Mouse (Mus musculus): ENCODE data around the gene Bckdha. TPM values are rescaled to one million over a fixed set of nuclear protein-coding genes. Genes with fewer than 3 reads are reported as not detected.

Bckdha gene
- total RNA-seq, 2 experiments from 2014 or later: 103 to 112 TPM

DNA sequence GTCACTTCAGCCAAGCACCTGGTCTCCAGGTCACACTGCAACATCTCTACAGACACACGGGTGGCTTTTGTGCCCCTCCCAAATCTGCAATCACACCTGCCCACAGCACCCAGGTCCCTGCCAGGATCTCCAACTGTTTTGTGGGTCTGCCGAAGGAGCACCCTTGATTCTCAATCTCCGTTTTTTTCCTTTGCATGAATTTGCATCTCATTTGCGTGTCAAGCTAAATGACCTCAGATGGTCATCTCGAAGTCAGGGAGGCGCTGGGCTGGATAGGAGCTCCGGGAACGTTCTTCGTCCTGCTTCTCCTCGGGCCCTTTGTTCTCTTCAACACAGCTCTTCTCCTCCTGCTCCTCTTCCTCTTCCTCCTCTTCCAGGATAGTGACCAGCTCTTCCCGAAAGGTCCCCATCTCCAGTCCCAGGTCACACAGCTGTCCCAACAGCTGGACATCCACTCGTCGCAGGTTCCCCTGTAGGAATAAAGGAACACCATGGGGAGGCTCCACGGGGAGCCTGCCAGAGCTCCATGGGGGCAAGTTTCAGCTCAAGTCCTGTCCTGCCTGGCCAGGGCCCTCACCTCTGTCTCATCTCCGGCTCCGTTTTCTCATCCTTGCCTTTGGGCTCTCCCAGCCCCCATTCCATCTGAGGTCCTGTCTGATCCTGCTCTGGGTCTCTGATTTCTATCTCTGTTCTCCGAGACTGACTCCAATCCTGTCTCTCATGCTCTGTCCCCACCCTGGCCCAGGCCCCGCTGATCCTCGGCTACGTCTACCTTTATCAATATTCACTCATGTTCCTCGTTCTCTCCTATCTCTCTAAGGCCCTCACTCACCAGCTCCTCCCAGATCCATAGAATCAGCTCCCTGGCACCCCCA is 43.7 kb downstream of the Bckdha start:
- DNase-seq (ENCODE audit: low spot score in 2 of 2): no peak

GRCm38 (mm10) chr7:25614086-25614485 is 44.7 kb downstream of the Bckdha start:
- no peak for DNase-seq (ENCODE audit: low spot score in 2 of 2)

DNA sequence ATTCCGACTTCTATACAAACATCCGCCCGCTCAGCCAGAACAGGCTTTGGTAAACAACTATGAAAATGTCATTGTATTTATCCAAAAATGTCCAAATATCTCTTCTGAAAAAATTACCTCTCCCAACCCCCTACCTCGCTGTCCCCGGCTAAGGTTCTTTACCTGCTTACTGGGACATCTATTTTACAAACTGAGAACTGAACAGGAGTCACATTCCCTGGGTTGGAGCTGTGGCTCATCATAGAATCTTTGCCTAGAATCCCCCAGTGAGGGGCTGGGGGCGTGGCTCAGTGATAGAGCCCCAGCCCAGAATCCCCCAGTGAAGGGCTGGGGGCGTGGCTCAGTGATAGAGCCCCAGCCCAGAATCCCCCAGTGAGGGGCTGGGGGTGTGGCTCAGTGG is 47.3 kb downstream of the Bckdha start:
- no peak for DNase-seq (ENCODE audit: low spot score in 2 of 2)

GRCm38 (mm10) chr7:25610056-25610455 is 48.7 kb downstream of the Bckdha start:
- no peak for DNase-seq (ENCODE audit: low spot score in 2 of 2)

DNA sequence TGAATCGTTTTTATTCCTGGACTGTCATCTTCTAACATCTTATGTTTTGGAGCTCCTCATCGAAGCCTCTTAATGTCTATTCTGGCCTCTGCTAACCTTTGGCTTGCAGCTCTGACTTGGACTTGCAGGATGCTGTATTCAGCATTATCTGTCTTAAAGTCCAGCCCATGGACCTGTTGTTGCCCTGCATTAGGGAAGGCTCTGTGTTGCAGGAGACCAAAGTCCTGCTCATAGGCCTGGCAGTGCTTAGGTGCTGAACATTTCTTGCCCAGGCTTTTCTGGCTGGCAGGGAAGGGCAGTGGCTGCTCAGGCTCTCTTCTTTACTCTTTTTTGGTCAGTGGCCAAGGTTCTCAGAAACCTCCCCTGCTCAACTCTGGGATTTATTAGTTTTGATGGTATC is 51.6 kb downstream of the Bckdha start:
- DNase-seq (ENCODE audit: low spot score in 2 of 2): no peak

GRCm38 (mm10) chr7:25606625-25607063 is 52.1 kb downstream of the Bckdha start:
- DNase-seq (ENCODE audit: low spot score in 2 of 2): no peak

DNA sequence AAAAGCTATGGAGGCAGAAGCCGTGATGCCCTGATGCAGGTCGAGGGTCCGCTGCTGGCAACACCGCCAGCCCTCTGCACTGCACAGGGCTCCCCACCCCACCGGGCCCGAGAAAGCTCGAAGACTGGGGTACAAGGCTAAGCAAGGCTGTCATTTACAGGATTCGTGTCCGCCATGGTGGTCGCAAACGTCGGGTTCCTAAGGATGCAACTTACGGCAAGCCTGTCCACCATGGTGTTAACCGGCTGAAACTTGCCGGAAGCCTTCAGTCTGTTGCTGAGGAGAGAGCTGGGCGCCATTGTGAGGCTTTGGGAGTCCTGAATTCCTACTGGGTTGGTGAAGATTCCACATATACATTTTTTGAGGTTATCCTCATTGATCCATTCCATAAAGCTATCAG is 57.4 kb downstream of the Bckdha start:
- DNase-seq (ENCODE audit: low spot score in 2 of 2): no peak

GRCm38 (mm10) chr7:25600666-25601065 is 58.1 kb downstream of the Bckdha start:
- no peak for DNase-seq (ENCODE audit: low spot score in 2 of 2)

GRCm38 (mm10) chr7:25599663-25600062 is 59.1 kb downstream of the Bckdha start:
- DNase-seq (ENCODE audit: low spot score in 2 of 2): peak; percentile 37 to 47

- DNase-seq (ENCODE audit: low spot score in 2 of 2): no peak
These were observed 64.9 kb downstream of the Bckdha start for GRCm38 (mm10) chr7:25593859-25594258.

DNA sequence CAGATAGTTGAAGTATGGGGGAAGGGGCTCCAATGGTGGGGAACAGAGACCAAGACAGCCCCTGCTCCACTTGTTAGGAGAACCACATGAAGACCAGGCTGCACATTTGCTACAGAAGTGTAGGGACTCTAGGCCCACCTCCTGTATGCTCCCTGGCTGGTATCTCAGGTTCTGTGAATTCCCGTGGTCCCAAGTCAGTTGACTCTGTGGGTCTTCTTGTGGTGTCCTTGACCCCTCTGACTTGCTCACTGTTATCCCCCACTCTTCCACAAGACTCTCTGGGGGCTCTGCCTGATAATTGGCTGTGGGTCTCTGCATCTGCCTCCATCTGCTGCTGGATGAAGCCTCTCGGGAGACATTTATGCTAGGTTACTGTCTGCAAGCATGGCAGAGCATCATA is 67.6 kb downstream of the Bckdha start:
- DNase-seq (ENCODE audit: low spot score in 2 of 2): no peak

DNA sequence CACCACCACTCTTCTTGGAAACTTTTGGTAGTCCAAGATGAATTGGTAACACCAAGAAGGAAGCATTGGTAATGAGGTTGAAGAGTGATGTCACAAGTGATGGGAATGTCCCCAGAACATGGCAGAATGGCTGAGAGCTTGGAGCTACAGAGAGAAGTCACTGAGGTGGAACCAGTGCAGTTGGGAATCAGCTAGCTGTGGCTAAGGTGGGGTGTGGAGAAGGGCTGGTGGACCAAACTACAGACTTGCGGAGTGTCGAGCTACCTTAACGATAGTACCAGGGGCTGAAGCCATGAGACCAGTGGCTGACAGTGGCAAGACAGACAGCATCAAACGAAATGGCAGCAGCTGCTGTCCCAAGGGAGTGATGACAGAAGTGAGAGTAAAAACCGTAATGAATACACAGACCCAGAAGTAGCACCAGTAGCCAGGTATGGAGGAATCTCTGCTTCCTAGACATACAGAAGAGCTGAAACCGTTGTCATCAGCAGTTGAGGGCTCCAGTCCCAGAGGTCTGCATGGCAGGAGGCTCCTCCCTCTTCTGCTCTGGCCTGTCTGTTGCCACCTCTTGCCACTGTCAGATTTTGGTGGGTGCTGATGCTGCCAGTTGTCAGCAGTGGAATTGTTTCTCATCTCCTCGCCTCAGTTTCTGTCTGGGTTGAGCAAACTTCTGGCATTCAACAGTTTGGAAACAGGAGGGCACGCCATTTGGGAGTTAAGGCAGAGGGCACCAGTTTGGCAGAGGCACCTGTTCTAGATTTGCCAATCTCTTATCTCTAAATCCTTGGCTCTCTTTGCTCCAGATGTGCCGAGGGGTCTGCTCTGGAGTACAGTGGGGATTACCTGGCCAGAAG is 73.2 kb downstream of the Bckdha start:
- DNase-seq (ENCODE audit: low spot score in 2 of 2): no peak

DNA sequence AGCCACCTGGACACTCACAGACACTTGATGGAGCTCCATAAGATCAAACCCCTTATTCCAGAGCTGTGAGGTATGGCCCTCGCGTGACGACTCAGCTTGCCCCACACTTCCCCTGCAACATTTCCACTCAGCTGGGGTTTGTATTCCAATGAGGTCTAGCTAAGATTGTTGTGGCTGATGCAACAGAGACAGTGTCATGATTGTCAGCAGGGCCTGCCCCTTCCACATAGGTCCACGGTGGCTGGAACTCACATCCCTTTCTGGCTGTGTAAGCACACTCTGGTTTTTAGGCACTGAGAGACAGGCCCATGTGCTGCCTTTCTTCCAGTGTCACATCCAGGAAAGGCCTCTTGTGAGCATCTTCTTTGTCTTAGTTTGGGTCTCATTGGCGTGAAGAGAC is 74.1 kb downstream of the Bckdha start:
- no peak for DNase-seq (ENCODE audit: low spot score in 2 of 2)

DNA sequence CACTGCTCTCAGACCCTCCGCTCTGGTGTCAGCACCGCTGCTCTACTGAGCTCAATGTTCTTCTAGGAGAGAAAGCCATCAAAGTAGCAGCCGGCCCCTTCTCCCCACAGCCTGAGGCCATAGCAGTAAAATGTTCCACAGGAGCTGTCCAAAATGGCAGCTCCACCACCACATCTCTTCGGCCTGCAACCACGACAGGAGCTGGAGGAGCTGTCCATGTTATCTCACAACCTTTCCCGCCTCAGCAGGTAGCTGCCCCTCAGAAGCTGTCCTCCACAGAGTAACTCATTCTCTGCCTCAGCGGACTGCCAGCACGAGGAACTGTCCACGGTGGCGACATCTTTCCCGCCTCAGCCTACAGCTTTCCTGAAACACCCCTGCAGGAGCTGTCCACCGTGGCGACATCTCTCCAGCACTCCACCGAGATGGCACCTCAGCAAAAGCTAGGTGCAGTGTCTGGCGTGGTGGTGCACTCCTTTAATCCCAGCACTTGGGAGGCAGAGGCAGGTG is 76.4 kb downstream of the Bckdha start:
- no peak for DNase-seq (ENCODE audit: low spot score in 2 of 2)

Other genes starting within 250 kb of the Bckdha start
- not detected for gene Cxcl17, start 246.1 kb downstream of the Bckdha start, total RNA-seq (2021)
- 10 to 100 TPM; 14.9 to 21.4 TPM for gene Ceacam1, start 181.4 kb downstream of the Bckdha start, total RNA-seq (2021)
- 1 to 10 TPM; 1.7 to 1.9 TPM for gene Ceacam2, start 119.1 kb downstream of the Bckdha start, total RNA-seq (2021)
- 1 to 10 TPM in 1 of 2 experiments, not detected in 1; 2.5 TPM for gene Erich4, start 43.1 kb downstream of the Bckdha start, total RNA-seq (2021)
- gene Dmac2, start 39.6 kb downstream of the Bckdha start, total RNA-seq (2021): 10 to 100 TPM; 34.3 to 34.5 TPM
- 1 to 10 TPM; 4.4 to 7.6 TPM for gene B3gnt8, start 32.3 kb downstream of the Bckdha start, total RNA-seq (2021)
- gene Exosc5, start 183 bp upstream of the Bckdha start, total RNA-seq (2021): 10 to 100 TPM; 50.6 to 53.0 TPM
- 1 to 10 TPM in 1 of 2 experiments, under 1 TPM in 1; 0.76 to 1.9 TPM for gene Tmem91, start 16.2 kb upstream of the Bckdha start, total RNA-seq (2021)
- 10 to 100 TPM; 21.5 to 24.1 TPM for gene B9d2, start 21.8 kb upstream of the Bckdha start, total RNA-seq (2021)
- gene Tgfb1, start 28.0 kb upstream of the Bckdha start, total RNA-seq (2021): 10 to 100 TPM; 47.3 to 48.9 TPM
- 10 to 100 TPM; 49.4 to 51.5 TPM for gene Ccdc97, start 60.1 kb upstream of the Bckdha start, total RNA-seq (2021)
- gene Hnrnpul1, start 95.8 kb upstream of the Bckdha start, total RNA-seq (2021): 100 to 1,000 TPM; 167 to 177 TPM
- gene Axl, start 129.7 kb upstream of the Bckdha start, total RNA-seq (2021): 100 to 1,000 TPM; 100 to 102 TPM
- 1 to 10 TPM; 4.8 to 7.7 TPM for gene Cyp2s1, start 157.9 kb upstream of the Bckdha start, total RNA-seq (2021)
- 1 to 10 TPM in 1 of 2 experiments, under 1 TPM in 1; 0.14 to 1.2 TPM for gene Cyp2b10, start 238.6 kb upstream of the Bckdha start, total RNA-seq (2021)